Mouse (Mus musculus) midbrain, embryonic 14.5 days (tissue): ENCODE measurements around the gene Tradd. TPM values are rescaled to one million over a fixed set of nuclear protein-coding genes. Genes with fewer than 3 reads are reported as not detected.
A peak's percentile ranks its signal among the peaks of the same experiment; 100 is the strongest.

Experiments used
- ATAC-seq: fragments of 200-750 bp; cut with Nextera tagmentation; 2 replicates; pipeline ENCODE4 v1.8.0; 2017; ENCODE audit warnings: moderate number of reproducible peaks, moderate library complexity; ENCODE audit not compliant: low FRiP score, low TSS enrichment
- DNase-seq: peaks from one replicate; pipeline ENCODE4 v3.0.0-alpha.2; 2015
- H3K27ac ChIP-seq: fragments of 300-500 bp; sonication (generic); replicated peaks from 2 replicates; pipeline ENCODE4 v1.5.1; 2014; ENCODE audit warnings: mild to moderate bottlenecking, low read depth, low read length, moderate library complexity
- H3K27me3 ChIP-seq: fragments of 300-500 bp; sonication (generic); 2 replicates; pipeline ENCODE4 v1.6.1; 2014; ENCODE audit warnings: low read length, control low read depth, mixed read lengths; ENCODE audit not compliant: control insufficient read depth, insufficient read depth
- H3K36me3 ChIP-seq: fragments of 300-500 bp; sonication (generic); 2 replicates; pipeline ENCODE4 v1.6.1; 2014; ENCODE audit warnings: low read length, control low read depth; ENCODE audit not compliant: control insufficient read depth, insufficient read depth
- H3K4me1 ChIP-seq: fragments of 300-500 bp; sonication (generic); 2 replicates; pipeline ENCODE4 v1.6.1; 2014; ENCODE audit warnings: mild to moderate bottlenecking, antibody characterized with exemption, low read length, control low read depth; ENCODE audit not compliant: control insufficient read depth, insufficient read depth
- H3K4me2 ChIP-seq: fragments of 300-500 bp; sonication (generic); 2 replicates; pipeline ENCODE4 v1.6.1; 2014; ENCODE audit warnings: mild to moderate bottlenecking, low read length, moderate library complexity
- H3K4me3 ChIP-seq: fragments of 300-500 bp; sonication (generic); replicated peaks from 2 replicates; pipeline ENCODE4 v1.5.1; 2014; ENCODE audit warnings: low read depth, low read length
- H3K9ac ChIP-seq: fragments of 300-500 bp; sonication (generic); replicated peaks from 2 replicates; pipeline ENCODE4 v1.6.1; 2014; ENCODE audit warnings: mild to moderate bottlenecking, low read length, moderate library complexity
- H3K9me3 ChIP-seq: fragments of 300-500 bp; sonication (generic); 2 replicates; pipeline ENCODE4 v1.6.1; 2016; ENCODE audit warnings: low read length, control low read depth, mixed read lengths; ENCODE audit not compliant: control insufficient read depth
- WGBS: fragments of 180-500 bp; shearing (Covaris S2); extraction: QIAGEN DNeasy Blood & Tissue Kit; methylation state at CpG from one replicate; pipeline ENCODE4 v1.1.7; 2014; 5-methylcytosine and 5-hydroxymethylcytosine counted together
- polyA plus RNA-seq: library from polyadenylated mRNA; unstranded; fragments of >200 nt; fragmentation: Nextera tagmentation; extraction: Ambion mirVana; gene quantifications from 2 replicates; pipeline ENCODE4 v1.2.1, GENCODE M21; 2014

The Tradd gene
- polyA plus RNA-seq, result 13.5 and 15.0 TPM in 2 replicates

GRCm38 (mm10) chr8:105264024-105264982, at the start of gene Tradd, which contains the start of gene Fbxl8:
Tradd (minus strand) TSS chr8:105264609.
Fbxl8 (plus strand) TSS chr8:105264648.
- peak within 1 kb of the TSS; percentile 55 for H3K9ac ChIP-seq
- H3K9me3 ChIP-seq, result no peaks in the 10 kb centered on the region
- DNase-seq, result peak; percentile 72
- H3K4me2 ChIP-seq, result peak within 1 kb of the TSS; percentile 84
- peak within 1 kb of the TSS; percentile 52 for H3K4me3 ChIP-seq
- no peak for ATAC-seq
- H3K27me3 ChIP-seq, result peaks cover 95% of the 10 kb centered on the region
- H3K4me1 ChIP-seq, result peaks cover 11% of the 10 kb centered on the region
- H3K27ac ChIP-seq, result no peak within 1 kb of the TSS
- no peaks in the 10 kb centered on the region for H3K36me3 ChIP-seq
- WGBS, result 2% methylated on average over 54 of the region's 54 CpGs

GRCm38 (mm10) chr8:105313622-105314402, 49.4 kb upstream of the Tradd start:
- H3K4me1 ChIP-seq, result no peaks in the 10 kb centered on the region
- H3K27me3 ChIP-seq, result no peaks in the 10 kb centered on the region
- no peaks in the 10 kb centered on the region for H3K9me3 ChIP-seq
- no peak overlapping the region for H3K4me2 ChIP-seq
- H3K27ac ChIP-seq, result no peak overlapping the region
- H3K36me3 ChIP-seq, result peaks cover 77% of the 10 kb centered on the region
- no peak for ATAC-seq
- DNase-seq, result no peak
- 85% methylated on average over 9 of the region's 9 CpGs for WGBS
- H3K4me3 ChIP-seq, result no peak overlapping the region
- H3K9ac ChIP-seq, result no peak overlapping the region

DNA sequence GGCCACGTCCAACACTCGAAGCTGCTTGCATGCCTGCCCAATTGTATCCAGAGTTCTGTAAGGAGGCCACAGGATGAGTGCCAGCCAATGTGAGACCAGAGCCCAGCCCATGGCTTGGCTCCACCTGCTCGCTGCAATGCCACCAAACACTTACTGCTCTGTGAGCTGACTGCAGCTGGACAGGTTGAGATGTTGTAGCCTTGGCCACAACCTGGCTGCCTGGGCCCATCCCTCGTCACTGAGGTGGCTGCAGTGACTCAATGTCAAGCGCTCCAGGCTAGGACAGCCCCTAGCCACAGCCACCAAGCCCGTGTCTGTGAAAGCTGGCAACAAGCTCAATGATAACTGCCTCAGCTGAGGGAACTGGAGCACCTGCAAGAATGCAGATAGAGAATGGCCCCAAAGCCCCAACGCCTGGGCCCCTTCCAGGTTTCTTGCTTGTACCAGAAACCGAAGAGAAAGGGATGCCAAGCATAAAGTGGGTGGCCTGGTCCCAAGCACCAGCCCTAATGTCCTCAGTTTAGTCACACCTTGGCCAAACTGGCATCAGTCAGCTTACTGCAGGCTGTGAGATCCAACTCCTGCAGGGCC, 48.6 kb upstream of the Tradd start:
- H3K4me2 ChIP-seq, result no peak overlapping the region
- no peaks in the 10 kb centered on the region for H3K4me1 ChIP-seq
- ATAC-seq, result no peak
- H3K4me3 ChIP-seq, result no peak overlapping the region
- no peak overlapping the region for H3K27ac ChIP-seq
- peaks cover 77% of the 10 kb centered on the region for H3K36me3 ChIP-seq
- no peaks in the 10 kb centered on the region for H3K27me3 ChIP-seq
- no peak overlapping the region for H3K9ac ChIP-seq
- DNase-seq, result no peak
- H3K9me3 ChIP-seq, result no peaks in the 10 kb centered on the region
- 94% methylated on average over 8 of the region's 8 CpGs for WGBS

DNA sequence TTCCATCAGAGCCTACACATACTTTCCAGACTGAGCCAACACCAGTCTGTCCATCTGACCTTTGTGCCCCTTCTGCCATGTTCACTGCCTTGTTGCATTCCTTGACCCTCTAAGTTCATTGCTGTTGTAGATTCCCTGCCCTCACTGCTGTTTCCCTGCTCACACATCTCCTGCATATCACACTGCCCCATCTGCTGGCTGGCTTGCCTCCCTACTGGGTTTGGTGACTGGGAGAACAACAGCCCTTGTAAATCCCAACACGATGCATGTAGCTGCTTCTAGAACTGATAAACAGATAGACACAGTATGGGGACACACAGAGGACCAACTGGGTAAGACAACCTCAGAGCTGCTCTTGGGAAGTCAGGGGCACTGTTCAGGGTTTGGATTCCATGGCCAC, 47.3 kb upstream of the Tradd start:
- no peak for ATAC-seq
- WGBS, result 90% methylated on average over 1 of the region's 1 CpGs
- H3K4me2 ChIP-seq, result no peak overlapping the region

GRCm38 (mm10) chr8:105310118-105310517, 45.7 kb upstream of the Tradd start:
- WGBS, result 90% methylated on average over 8 of the region's 8 CpGs
- H3K9me3 ChIP-seq, result no peaks in the 10 kb centered on the region

More for the DNA sequence above, 47.3 kb upstream of the Tradd start:
- Histone ChIP-seq H3K4me3 (no peak overlapping the region), H3K9ac (no peak overlapping the region), H3K4me1 (no peaks in the 10 kb centered on the region), H3K27ac (no peak overlapping the region), H3K27me3 (no peaks in the 10 kb centered on the region), H3K9me3 (no peaks in the 10 kb centered on the region), H3K36me3 (peaks cover 82% of the 10 kb centered on the region)
- DNase-seq, result no peak

GRCm38 (mm10) chr8:105309142-105309847, 44.9 kb upstream of the Tradd start:
- peaks cover 73% of the 10 kb centered on the region for H3K36me3 ChIP-seq

More at GRCm38 (mm10) chr8:105310118-105310517, 45.7 kb upstream of the Tradd start:
- Histone ChIP-seq H3K27me3 (no peaks in the 10 kb centered on the region), H3K4me1 (peaks cover 8% of the 10 kb centered on the region; the same call in 1 of the 2 replicates), H3K4me3 (no peak overlapping the region), H3K36me3 (peaks cover 73% of the 10 kb centered on the region), H3K4me2 (no peak overlapping the region), H3K9ac (no peak overlapping the region), H3K27ac (no peak overlapping the region)
- DNase-seq (no peak), ATAC-seq (no peak)

GRCm38 (mm10) chr8:105308428-105308827, 44.0 kb upstream of the Tradd start:
- ATAC-seq (no peak), DNase-seq (no peak)
- Histone ChIP-seq H3K27ac (no peak overlapping the region), H3K4me2 (no peak overlapping the region), H3K4me1 (peaks cover 8% of the 10 kb centered on the region; the same call in 1 of the 2 replicates), H3K9ac (no peak overlapping the region), H3K4me3 (no peak overlapping the region), H3K9me3 (no peaks in the 10 kb centered on the region), H3K36me3 (peaks cover 73% of the 10 kb centered on the region), H3K27me3 (no peaks in the 10 kb centered on the region)
- WGBS, result 94% methylated on average over 10 of the region's 10 CpGs

More at GRCm38 (mm10) chr8:105309142-105309847, 44.9 kb upstream of the Tradd start:
- ATAC-seq, result no peak
- DNase-seq, result no peak
- WGBS, result 83% methylated on average over 15 of the region's 15 CpGs
- H3K27ac ChIP-seq, result no peak overlapping the region
- H3K4me2 ChIP-seq, result no peak overlapping the region
- H3K4me1 ChIP-seq, result peaks cover 8% of the 10 kb centered on the region; the same call in 1 of the 2 replicates
- no peaks in the 10 kb centered on the region for H3K9me3 ChIP-seq
- H3K9ac ChIP-seq, result no peak overlapping the region
- H3K4me3 ChIP-seq, result no peak overlapping the region
- H3K27me3 ChIP-seq, result no peaks in the 10 kb centered on the region

DNA sequence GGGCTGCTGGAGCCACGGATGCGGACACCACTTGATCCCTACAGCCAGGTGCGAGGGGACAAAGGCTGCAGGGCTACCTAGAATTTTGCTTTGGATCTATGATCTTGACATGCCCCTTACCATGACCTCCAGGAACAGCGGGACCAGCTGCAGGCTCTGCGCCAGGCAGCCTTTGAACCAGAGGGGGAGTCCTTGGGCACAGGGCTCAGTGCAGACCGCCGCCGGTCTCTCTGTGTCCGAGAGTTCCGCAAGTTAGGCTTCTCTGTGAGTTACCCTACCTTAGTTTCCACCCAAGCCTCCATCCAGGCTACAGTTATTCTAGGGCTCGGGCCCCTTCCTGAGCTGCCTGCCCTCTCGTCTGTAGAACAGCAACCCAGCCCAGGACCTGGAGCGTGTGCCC, 43.3 kb upstream of the Tradd start:
- no peak for DNase-seq
- no peak overlapping the region for H3K4me2 ChIP-seq
- no peak overlapping the region for H3K9ac ChIP-seq
- H3K27me3 ChIP-seq, result no peaks in the 10 kb centered on the region
- ATAC-seq, result no peak
- H3K27ac ChIP-seq, result no peak overlapping the region
- H3K4me1 ChIP-seq, result peaks cover 8% of the 10 kb centered on the region; the same call in 1 of the 2 replicates
- H3K36me3 ChIP-seq, result peaks cover 73% of the 10 kb centered on the region
- no peaks in the 10 kb centered on the region for H3K9me3 ChIP-seq
- no peak overlapping the region for H3K4me3 ChIP-seq
- WGBS, result 96% methylated on average over 13 of the region's 13 CpGs
